Mouse (Mus musculus): ENCODE results near the gene Aldh1l1. TPM values are rescaled to one million over a fixed set of nuclear protein-coding genes. Genes with fewer than 3 reads are reported as not detected.

Aldh1l1 gene
- polyA plus RNA-seq, 1 experiment from 2014 or later = 38.6 TPM

GRCm38 (mm10) chr6:90494566-90494965 lies 8.3 kb downstream of the Aldh1l1 start:
- Histone ChIP-seq H3K4me2 (no peak overlapping the region), H3K9me3 (no peaks in the 10 kb centered on the region), H3K36me3 (no peaks in the 10 kb centered on the region), H3K4me1 (replicated peaks) (peaks cover 24% of the 10 kb centered on the region), H3K27me3 (no peaks in the 10 kb centered on the region), H3K27ac (replicated peaks) (peak overlapping the region; percentile 57; the same call in 1 of the 2 replicates), H3K4me3 (no peak overlapping the region), H3K9ac (no peak overlapping the region)
- ATAC-seq (ENCODE audit: low read depth) = no peak
- WGBS = 86% methylated on average over 3 of the region's 3 CpGs

GRCm38 (mm10) chr6:90495282-90495912 lies 9.2 kb downstream of the Aldh1l1 start:
- H3K36me3 ChIP-seq = no peaks in the 10 kb centered on the region
- peak overlapping the region; percentile 61; the same call in 1 of the 2 replicates for H3K27ac ChIP-seq (replicated peaks)
- WGBS = 52% methylated on average over 7 of the region's 7 CpGs
- peak; percentile 92 for ATAC-seq (ENCODE audit: low read depth)
- no peak overlapping the region for H3K4me2 ChIP-seq
- no peaks in the 10 kb centered on the region for H3K27me3 ChIP-seq
- peaks cover 24% of the 10 kb centered on the region for H3K4me1 ChIP-seq (replicated peaks)
- H3K9me3 ChIP-seq = no peaks in the 10 kb centered on the region
- H3K4me3 ChIP-seq = no peak overlapping the region
- no peak overlapping the region for H3K9ac ChIP-seq

- H3K9ac ChIP-seq = no peak overlapping the region
- no peak overlapping the region for H3K4me2 ChIP-seq
- H3K9me3 ChIP-seq = no peaks in the 10 kb centered on the region
- WGBS = 73% methylated on average over 3 of the region's 3 CpGs
- no peaks in the 10 kb centered on the region for H3K27me3 ChIP-seq
- H3K4me3 ChIP-seq = no peak overlapping the region
- no peak for ATAC-seq (ENCODE audit: low read depth)
- peak overlapping the region; percentile 38; the same call in 1 of the 2 replicates for H3K27ac ChIP-seq (replicated peaks)
- H3K4me1 ChIP-seq (replicated peaks) = peaks cover 24% of the 10 kb centered on the region
- H3K36me3 ChIP-seq = no peaks in the 10 kb centered on the region
These were observed 10.0 kb downstream of the Aldh1l1 start for GRCm38 (mm10) chr6:90496217-90496616.

GRCm38 (mm10) chr6:90499509-90499908 lies 13.3 kb downstream of the Aldh1l1 start:
- no peaks in the 10 kb centered on the region for H3K36me3 ChIP-seq
- WGBS = 75% methylated on average over 4 of the region's 4 CpGs
- no peak overlapping the region for H3K27ac ChIP-seq (replicated peaks)
- no peak for ATAC-seq (ENCODE audit: low read depth)
- no peaks in the 10 kb centered on the region for H3K27me3 ChIP-seq
- no peaks in the 10 kb centered on the region for H3K9me3 ChIP-seq
- no peak overlapping the region for H3K4me2 ChIP-seq
- H3K4me1 ChIP-seq (replicated peaks) = peaks cover 22% of the 10 kb centered on the region
- no peak overlapping the region for H3K9ac ChIP-seq
- no peak overlapping the region for H3K4me3 ChIP-seq

GRCm38 (mm10) chr6:90501222-90501940 lies 15.2 kb downstream of the Aldh1l1 start:
- Histone ChIP-seq H3K27ac (replicated peaks) (no peak overlapping the region), H3K9me3 (no peaks in the 10 kb centered on the region), H3K4me3 (no peak overlapping the region), H3K4me1 (replicated peaks) (0 out of 2 replicates have a peak, but pooled peaks cover 9% of the 10 kb centered on the region), H3K27me3 (no peaks in the 10 kb centered on the region), H3K9ac (no peak overlapping the region), H3K36me3 (no peaks in the 10 kb centered on the region), H3K4me2 (no peak overlapping the region)
- 83% methylated on average over 8 of the region's 8 CpGs for WGBS
- no peak for ATAC-seq (ENCODE audit: low read depth)

- Histone ChIP-seq H3K9me3 (no peaks in the 10 kb centered on the region), H3K27me3 (no peaks in the 10 kb centered on the region), H3K36me3 (no peaks in the 10 kb centered on the region), H3K9ac (no peak overlapping the region), H3K4me1 (replicated peaks) (peaks cover 30% of the 10 kb centered on the region), H3K4me2 (no peak overlapping the region), H3K4me3 (no peak overlapping the region), H3K27ac (replicated peaks) (peak overlapping the region; percentile 73)
- WGBS = 73% methylated on average over 6 of the region's 6 CpGs
- no peak for ATAC-seq (ENCODE audit: low read depth)
These were observed 19.7 kb downstream of the Aldh1l1 start for GRCm38 (mm10) chr6:90505906-90506305.

GRCm38 (mm10) chr6:90506673-90507311 lies 20.6 kb downstream of the Aldh1l1 start:
- Histone ChIP-seq H3K27me3 (no peaks in the 10 kb centered on the region), H3K4me3 (no peak overlapping the region), H3K9me3 (no peaks in the 10 kb centered on the region), H3K9ac (no peak overlapping the region), H3K27ac (replicated peaks) (peak overlapping the region; percentile 73), H3K36me3 (no peaks in the 10 kb centered on the region), H3K4me2 (no peak overlapping the region), H3K4me1 (replicated peaks) (peaks cover 30% of the 10 kb centered on the region)
- WGBS = 65% methylated on average over 16 of the region's 16 CpGs
- peak; percentile 84 for ATAC-seq (ENCODE audit: low read depth)

GRCm38 (mm10) chr6:90507443-90507842 lies 21.2 kb downstream of the Aldh1l1 start:
- Histone ChIP-seq H3K4me2 (no peak overlapping the region), H3K27me3 (no peaks in the 10 kb centered on the region), H3K4me1 (replicated peaks) (peaks cover 30% of the 10 kb centered on the region), H3K9me3 (no peaks in the 10 kb centered on the region), H3K4me3 (no peak overlapping the region), H3K36me3 (no peaks in the 10 kb centered on the region), H3K27ac (replicated peaks) (peak overlapping the region; percentile 73), H3K9ac (no peak overlapping the region)
- no peak for ATAC-seq (ENCODE audit: low read depth)

- H3K9me3 ChIP-seq = no peaks in the 10 kb centered on the region
- peaks cover 30% of the 10 kb centered on the region for H3K4me1 ChIP-seq (replicated peaks)
- H3K36me3 ChIP-seq = no peaks in the 10 kb centered on the region
- WGBS = 60% methylated on average over 4 of the region's 4 CpGs
- peak overlapping the region; percentile 73; the same call in 1 of the 2 replicates for H3K27ac ChIP-seq (replicated peaks)
- ATAC-seq (ENCODE audit: low read depth) = peak; percentile 40
- H3K4me2 ChIP-seq = no peak overlapping the region
- H3K9ac ChIP-seq = no peak overlapping the region
- no peaks in the 10 kb centered on the region for H3K27me3 ChIP-seq
- H3K4me3 ChIP-seq = no peak overlapping the region
These were observed 22.0 kb downstream of the Aldh1l1 start for GRCm38 (mm10) chr6:90508197-90508624.

GRCm38 (mm10) chr6:90509085-90509484 lies 22.9 kb downstream of the Aldh1l1 start:
- ATAC-seq (ENCODE audit: low read depth) = no peak
- WGBS = 66% methylated on average over 6 of the region's 6 CpGs
- H3K4me2 ChIP-seq = no peak overlapping the region
- peaks cover 30% of the 10 kb centered on the region for H3K4me1 ChIP-seq (replicated peaks)
- H3K36me3 ChIP-seq = no peaks in the 10 kb centered on the region
- H3K9ac ChIP-seq = no peak overlapping the region
- no peaks in the 10 kb centered on the region for H3K9me3 ChIP-seq
- no peaks in the 10 kb centered on the region for H3K27me3 ChIP-seq
- 0 out of 2 replicates have a peak overlapping the region, but pooled peaks have one; percentile 46 for H3K27ac ChIP-seq (replicated peaks)
- no peak overlapping the region for H3K4me3 ChIP-seq

- no peak for ATAC-seq (ENCODE audit: low read depth)
- no peak overlapping the region for H3K4me2 ChIP-seq
- no peak overlapping the region for H3K27ac ChIP-seq (replicated peaks)
- no peaks in the 10 kb centered on the region for H3K27me3 ChIP-seq
- no peaks in the 10 kb centered on the region for H3K36me3 ChIP-seq
- H3K4me3 ChIP-seq = no peak overlapping the region
- H3K9me3 ChIP-seq = no peaks in the 10 kb centered on the region
- H3K9ac ChIP-seq = no peak overlapping the region
- peaks cover 22% of the 10 kb centered on the region for H3K4me1 ChIP-seq (replicated peaks)
- 90% methylated on average over 5 of the region's 5 CpGs for WGBS
These were observed 26.2 kb downstream of the Aldh1l1 start for GRCm38 (mm10) chr6:90512416-90512815.

Data from neural tube, embryonic 13.5 days (tissue).